Mouse (Mus musculus): ENCODE measurements at regions not wholly inside any gene's neighbourhood (a gene's known extent, or its start where the extent isn't known, plus 50 kb on each side); places are given as distances from the start of the nearest gene placed in this dataset.
"Not testable (repeated sequence)": the region's sequence is repeated elsewhere in the genome, so short reads cannot be mapped to it uniquely, and the experiment has no call there.

DNA sequence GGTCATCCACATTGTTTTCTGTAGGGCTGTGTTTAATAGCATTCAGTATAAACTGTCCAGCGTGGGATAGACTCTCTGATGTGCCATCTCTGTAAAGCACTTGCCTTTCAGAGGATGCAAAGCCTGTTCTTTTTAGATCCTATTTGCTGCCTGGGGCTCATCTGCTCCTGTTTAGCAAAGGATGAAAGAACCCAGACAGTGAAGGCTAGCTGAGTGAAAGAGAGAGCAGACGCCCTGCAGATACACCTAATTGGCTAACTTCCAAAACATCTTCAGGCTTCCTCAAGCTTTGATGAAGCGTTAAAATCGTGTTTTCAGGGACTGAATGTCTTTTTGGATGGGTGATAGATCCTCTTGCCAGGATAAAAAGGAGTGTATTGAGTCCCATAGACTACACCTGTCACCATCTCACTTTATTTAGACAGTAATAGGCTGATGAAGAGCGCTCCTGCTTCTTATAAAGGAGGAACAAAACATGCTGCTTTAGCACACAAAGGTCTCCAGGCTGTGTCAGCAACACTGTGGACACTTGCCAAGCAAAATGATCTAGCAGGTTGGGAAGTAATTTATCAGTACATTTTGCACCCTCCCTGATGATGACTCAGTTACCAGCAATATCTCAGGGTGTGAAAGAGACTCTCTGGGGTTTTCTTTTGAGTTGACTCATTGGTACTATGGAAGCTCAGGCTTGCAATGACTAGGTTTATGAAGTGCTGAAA is 4717.3 kb downstream of the 9330182O14Rik start:
- no peak for DNase-seq

DNA sequence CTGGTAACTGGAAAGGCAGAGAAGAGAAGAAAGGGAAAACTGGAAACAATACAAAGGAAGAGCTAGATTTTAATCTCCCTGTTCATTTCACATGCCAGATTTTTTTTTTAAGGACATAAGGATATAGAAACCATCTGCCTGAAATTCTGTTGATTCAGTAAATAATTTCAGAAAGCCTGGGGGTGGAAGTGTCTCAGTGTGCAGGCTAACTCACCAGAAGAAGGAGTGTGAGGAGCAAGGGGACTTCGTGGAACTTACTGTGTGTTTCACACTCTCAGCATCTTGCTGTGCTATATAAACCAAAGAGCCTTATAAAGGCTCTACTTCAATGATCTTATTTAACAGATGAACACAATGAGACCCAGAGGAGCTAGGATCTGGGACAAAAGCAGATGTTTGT is 4722.9 kb downstream of the 9330182O14Rik start:
- no peak for DNase-seq

DNA sequence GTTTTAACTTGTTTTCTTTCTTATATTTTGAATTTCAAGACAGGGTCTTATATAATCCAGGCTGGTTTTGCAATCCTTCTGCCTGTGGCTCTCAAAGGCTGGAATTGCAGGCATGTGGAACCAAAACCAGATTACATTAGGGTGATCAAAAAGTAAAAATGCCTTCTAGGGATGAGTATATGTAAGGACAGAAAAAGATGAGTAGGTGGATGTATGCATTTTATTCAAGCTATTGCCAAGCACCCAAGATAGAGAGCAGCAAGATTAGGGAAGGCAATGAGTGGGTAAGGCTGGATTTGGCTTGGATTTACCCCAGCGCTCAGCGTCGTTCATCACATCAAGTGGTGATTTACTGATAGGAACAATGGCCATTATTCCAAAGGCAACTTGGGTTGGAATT is 4725.2 kb downstream of the 9330182O14Rik start:
- DNase-seq: no peak

DNA sequence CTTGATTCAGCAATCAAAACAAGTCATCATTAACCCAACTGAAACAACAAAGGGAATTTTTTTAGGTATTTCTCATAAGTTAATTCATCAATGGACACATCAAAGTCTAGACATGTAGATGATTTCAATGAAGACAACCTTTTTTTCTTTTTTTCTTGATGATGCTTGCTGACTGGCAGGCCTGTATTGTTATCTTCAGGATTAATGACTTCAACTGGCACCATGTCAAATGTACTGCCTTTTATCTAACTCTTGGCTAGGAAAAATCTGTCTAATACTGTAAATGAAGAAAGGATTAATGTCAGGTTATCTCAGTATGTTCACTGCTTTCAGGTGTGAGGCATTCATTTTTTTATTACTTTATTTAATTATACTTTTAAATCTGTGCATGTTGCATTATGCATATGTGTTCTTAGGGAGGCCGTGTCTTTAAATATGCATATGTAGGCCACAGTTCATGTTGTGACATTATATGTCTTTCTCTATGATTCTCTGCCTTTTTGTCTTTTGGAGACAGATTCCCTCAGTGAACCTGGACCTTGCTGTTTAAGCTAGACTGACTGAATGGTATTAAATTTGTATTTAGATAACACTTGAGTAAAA is 4726.1 kb downstream of the 9330182O14Rik start:
- no peak for DNase-seq

DNA sequence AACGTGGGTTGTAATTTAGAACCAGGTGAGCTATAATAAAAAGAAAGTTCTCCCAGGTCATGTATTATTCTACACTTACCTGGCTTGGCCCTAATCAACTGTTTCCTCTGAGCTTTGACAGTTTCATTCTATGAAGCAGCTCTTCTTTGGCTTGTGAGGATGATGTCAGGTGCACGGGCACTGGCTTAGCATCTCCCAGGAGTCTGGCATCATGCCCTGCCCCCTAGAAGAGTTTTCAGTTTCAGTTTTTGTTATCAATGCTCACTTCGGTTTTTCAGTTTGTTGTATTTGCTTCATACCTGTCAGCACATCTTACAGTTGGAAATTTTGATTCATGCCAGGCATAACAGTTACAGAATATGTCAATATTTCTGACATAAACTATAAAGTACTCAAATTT is 4734.4 kb downstream of the 9330182O14Rik start:
- DNase-seq: no peak

DNA sequence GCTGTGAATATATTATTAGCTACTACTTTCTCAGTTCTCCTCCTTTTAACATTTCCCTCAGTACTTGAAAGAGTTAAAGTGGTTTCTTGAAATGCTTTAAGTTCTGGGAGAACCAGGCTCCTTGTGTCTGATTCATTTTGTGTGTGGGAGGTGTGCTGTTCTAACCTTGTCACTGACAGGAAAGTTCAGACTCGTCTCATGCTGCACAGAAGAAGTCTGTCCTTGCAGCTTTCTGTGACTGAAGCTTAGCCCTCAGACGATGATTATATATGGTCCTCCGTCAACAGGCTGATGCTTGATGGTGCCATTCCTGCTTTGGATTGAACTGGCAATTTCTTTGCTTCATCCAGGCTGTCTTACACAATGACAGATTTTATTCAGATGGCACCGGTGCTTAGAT is 4734.9 kb downstream of the 9330182O14Rik start:
- DNase-seq: no peak

DNA sequence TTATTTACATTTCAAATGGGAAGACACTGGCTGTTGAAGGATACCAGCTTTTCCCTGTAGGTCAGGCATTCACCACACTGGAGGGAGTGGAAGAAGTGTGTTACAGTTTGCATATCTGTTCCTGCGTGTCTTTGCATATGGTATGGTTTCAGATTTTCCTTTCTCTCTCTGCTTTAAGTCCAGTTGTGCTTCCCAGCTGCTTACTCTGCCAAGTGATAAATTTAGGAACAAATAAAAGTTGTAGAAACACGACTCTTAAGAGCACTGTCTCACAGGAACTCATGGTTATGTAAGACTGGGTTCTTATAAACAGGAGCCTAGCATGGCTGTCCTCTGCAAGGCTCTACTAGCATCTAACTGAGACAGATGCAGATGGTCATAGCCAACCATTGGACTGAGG is 4735.5 kb downstream of the 9330182O14Rik start:
- DNase-seq: no peak

DNA sequence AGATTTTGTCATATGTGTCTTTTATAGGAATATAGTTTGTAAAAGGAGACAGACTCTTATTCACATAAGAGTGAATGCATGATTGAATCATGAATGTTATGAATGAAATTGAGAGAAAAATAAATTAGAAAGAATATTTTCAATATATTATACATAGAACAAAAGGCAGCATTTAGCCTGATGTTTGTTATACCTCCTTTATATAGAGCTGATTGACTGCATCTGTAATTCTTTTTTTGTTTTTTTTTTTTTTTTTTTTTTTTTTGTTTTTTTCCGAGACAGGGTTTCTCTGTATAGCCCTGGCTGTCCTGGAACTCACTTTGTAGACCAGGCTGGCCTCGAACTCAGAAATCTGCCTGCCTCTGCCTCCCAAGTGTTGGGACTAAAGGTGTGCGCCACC is 4736.8 kb downstream of the 9330182O14Rik start:
- DNase-seq: not testable (repeated sequence)

DNA sequence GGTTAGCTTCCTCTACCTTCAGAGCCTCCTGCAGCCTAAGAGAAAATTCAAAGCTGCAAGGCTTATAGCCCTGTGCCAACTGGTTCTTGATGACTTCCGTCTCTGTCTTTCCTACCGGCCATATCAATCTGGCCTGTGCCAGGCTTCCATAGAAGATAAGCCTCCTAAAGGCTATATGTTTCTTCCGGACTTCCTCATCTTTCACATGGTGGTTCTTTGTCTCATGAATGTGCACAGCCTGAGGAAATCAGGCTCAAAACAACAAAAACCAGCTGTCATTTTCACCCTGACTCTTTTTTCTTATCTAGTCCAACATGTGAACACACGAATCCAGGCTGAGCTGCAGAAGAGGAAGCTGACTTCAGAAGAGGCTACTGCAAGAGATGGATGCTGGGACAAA is 4748.1 kb downstream of the 9330182O14Rik start:
- peak; percentile 37 for DNase-seq

DNA sequence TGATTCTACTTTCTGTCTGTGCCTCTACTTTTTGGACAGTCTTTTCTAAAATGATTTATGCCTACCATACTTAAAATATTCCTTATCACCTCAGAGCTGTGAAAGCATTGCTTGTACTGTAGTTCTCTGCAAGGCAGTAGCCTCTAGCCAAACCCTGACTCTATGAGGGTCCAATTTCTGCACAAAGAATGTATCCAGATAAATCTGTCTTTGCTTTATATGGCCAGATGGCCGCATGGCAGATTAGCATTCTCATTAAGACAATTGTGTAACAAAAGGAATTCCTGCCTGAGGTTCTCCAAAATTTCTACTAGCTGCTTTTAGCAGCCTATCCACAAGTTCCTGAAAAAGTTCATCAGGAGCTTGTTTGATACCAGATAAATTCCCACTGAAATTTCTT is 4757.4 kb downstream of the 9330182O14Rik start:
- peak; percentile 66 for DNase-seq

DNA sequence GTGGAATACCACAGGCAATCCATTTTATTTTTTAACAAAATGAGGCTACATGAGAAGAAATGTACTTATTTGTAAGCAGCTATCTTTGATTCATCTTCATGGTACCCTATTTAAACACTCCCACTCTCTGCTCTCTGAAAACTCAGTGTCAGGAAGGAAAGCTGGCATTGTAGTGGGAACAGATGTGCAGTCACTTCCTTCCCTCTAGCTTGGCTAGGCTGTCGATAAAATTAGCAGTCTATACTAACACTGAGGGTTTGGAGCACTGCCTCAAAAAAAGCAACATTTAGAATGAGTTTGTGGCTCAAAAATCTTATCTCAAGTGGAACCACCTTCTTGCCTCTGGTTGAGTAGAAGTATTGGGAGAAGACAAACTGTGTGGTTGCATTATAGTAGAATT is 4762.1 kb downstream of the 9330182O14Rik start:
- DNase-seq: no peak

DNA sequence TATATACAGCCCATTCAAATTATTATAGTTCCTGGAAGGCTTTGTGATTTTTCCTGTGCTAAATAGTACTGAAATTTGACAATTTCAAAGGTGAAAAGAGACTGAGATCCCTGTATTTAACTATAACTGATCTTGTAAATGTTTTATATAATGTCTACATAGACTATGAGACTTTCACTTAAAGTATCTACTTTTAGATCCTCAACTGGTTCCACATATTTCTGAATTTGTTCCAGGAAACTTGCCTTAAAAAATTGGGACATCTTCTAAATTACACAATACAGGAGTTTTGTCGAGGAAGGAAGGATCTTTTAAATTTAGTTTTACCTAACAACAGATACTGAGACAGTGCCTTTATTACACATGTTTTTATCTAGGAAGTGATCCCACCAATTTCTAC is 4763.4 kb downstream of the 9330182O14Rik start:
- no peak for DNase-seq

DNA sequence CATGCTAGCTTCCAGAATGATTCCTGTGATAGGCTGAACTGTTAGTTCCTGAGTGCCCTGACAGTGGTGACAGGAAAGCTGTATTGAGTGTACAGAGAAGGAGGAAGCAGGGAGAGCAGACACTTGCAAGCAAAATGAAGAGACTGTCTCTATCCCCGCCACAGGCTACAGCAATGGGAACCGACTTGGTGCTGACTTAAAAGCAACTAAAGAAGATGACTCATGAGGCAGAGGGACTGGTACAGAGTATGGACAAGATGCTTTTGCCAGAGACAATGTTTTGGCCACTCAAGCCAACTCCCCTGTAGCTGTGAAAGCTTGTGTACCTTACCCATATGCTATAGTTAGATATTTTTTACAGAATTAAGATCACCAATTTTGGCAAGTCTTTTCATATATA is 4773.0 kb downstream of the 9330182O14Rik start:
- DNase-seq: peak; percentile 53

DNA sequence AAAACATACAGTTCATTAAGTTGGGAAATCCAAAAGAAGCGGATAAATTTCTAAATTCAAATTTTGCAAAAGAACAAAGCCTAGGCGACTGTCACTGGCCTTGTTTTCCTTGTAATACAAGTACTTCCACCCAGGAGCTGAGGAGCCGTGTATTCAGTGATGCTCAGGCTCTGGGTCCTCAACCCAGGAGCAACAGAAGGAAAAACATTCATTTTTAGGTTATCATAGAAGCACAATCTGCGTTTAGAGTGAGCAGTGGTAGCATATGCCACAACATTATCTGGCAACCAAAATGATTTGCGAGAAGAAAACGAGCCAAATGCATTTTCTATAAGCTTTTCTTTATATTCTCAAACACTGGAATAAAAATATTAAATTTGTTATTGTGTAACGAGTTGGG is 4779.3 kb downstream of the 9330182O14Rik start:
- no peak for DNase-seq

DNA sequence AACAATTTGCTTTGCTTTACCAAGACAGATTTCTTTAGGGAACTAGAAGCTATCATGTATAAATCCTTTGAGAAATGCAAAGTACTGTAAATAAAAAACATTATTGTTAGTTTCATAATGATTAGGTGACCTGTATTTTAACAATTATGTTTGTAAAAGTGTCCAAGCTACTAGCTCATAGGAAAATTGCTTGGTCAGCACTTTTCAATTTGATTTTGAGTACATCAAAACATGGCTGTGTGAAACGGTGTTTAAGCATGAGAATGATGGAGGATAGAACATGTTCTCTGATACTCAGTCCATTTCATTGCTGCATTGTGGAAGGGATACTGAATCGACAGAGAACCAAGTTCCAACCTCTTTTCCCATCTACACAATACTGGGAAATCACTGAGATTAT is 4780.8 kb downstream of the 9330182O14Rik start:
- DNase-seq: no peak

DNA sequence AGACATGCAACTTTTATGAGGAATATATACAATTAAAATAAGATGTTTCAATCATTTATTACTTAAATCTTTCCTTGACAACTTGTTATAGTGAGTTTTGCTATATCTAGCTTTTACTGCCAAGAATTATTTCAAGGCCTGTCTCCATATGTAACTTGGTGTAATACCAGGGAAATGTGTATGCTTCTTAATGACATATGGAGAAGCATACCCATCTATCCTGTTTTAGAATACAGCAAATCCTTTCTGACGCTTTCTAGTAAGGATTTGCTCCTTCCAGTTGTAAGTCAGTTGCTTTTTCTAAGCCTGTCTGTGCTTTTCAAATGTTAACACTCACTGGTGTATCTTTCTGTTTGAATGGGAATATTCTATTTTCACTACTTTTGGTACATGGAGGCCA is 4782.3 kb downstream of the 9330182O14Rik start:
- no peak for DNase-seq

DNA sequence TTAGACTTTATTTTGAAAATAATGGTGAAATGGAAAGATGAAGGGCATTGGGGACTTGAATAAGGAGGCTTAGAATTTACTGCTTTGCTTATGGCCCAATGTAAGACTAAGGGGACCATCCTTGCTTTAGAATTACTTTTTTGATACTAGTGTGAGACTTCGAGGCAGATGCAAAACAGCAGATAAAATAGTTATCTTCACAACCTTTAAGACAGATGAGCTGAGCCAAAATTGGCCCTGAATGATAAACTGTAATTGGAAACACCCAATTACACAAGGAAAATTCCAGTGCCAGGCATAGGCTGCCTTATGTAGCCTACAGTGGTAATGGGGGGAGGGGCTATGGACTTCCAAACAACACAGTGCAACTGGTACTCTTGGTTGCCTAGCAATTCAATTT is 4790.5 kb downstream of the 9330182O14Rik start:
- DNase-seq: no peak

DNA sequence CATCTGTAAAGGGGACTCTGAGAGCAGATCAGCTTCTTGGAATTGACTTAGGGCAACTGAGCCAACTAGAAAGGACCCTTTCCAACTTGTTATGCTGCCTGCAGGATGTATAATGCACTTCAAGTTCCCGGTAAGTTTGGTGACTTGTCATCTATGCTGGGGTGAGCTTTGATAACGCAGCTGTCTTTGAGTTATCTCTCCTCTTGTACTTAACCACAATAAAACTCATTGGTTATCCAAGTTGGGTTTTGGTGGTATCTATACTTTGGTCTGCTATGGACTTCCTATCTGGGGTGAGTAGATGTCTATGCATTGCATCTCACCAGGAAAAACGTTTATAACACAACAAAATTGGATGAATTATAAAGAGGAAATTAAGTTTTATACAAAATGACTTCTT is 4792.9 kb downstream of the 9330182O14Rik start:
- no peak for DNase-seq

DNA sequence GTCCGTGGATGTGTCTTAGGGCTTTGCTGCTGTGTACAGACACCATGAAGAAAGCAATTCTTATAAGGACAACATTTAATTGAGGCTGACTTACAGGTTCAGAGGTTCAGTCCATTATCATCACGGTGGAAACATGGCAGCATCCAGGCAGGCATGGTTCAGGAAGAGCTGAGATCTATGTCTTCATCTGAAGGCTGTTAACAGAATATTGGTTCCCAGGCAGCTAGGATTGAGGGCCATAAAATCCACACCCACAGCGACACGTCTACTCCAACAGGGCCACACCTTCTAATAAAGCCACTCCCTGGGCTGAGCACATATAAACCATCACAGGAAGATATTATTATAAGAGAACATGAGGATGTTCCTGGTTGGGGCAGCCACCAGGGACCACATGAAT is 4814.5 kb downstream of the 9330182O14Rik start:
- DNase-seq: peak; percentile 60

DNA sequence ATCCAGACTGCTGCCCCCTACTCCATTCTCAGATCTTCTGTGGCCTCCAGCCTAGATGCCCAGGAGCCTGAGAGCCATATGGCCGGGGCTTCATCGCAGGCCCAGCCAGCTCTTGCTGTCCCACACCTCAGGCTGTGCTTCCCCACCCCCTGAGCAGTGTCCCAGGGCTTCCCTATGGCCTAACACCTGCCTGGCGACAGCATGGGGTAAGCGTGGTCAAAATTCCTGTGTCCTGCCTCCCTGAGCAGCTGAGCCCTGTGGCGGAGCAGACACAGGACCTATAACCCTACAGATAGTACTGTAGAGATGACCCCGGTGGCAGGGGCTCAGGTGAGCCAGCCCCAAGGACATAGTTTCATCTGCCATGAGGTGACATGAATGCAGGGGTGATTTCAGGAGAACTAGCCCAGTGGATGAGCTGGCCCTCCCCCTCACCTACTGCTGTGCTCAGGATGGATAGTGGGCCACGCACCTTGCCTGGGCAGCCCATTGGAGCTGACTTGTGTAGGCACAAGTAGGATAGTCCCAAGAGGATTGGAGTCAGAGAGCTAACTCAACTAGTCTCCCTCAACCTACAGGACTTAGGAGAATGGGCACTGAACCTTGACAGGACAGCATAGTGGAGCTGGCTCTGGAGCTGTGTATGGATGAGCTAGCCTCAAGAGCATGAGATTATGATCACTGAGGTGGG is 4816.9 kb downstream of the 9330182O14Rik start:
- DNase-seq: peak; percentile 82
